Mouse (Mus musculus) midbrain, embryonic 11.5 days (tissue): ENCODE measurements around the gene Trmt112. TPM values are rescaled to one million over a fixed set of nuclear protein-coding genes. Genes with fewer than 3 reads are reported as not detected.

Experiments
- ATAC-seq: fragments of 200-750 bp; cut with Nextera tagmentation; 2 replicates; pipeline ENCODE4 v1.8.0; 2017; ENCODE audit warnings: moderate TSS enrichment, moderate library complexity; ENCODE audit not compliant: low FRiP score
- DNase-seq: peaks from one replicate; pipeline ENCODE4 v3.0.0; 2015; ENCODE audit warnings: low spot score; ENCODE audit errors: missing footprints
- H3K27ac ChIP-seq: fragments of 300-500 bp; sonication (generic); 2 replicates; pipeline ENCODE4 v1.5.1; 2014; ENCODE audit warnings: low read depth, low read length
- H3K27me3 ChIP-seq: fragments of 300-500 bp; sonication (generic); 2 replicates; pipeline ENCODE4 v1.6.1; 2014; ENCODE audit warnings: mild to moderate bottlenecking, low read length, moderate library complexity, mixed read lengths; ENCODE audit not compliant: control insufficient read depth, insufficient read depth
- H3K36me3 ChIP-seq: fragments of 300-500 bp; sonication (generic); 2 replicates; pipeline ENCODE4 v1.6.1; 2014; ENCODE audit warnings: mild to moderate bottlenecking, low read length, moderate library complexity, mixed read lengths; ENCODE audit not compliant: control insufficient read depth, insufficient read depth
- H3K4me1 ChIP-seq: fragments of 300-500 bp; sonication (generic); 2 replicates; pipeline ENCODE4 v1.6.1; 2014; ENCODE audit warnings: low read length; ENCODE audit not compliant: control insufficient read depth, insufficient read depth
- H3K4me2 ChIP-seq: fragments of 300-500 bp; sonication (generic); 2 replicates; pipeline ENCODE4 v1.6.1; 2014; ENCODE audit warnings: mild to moderate bottlenecking, moderate library complexity
- H3K4me3 ChIP-seq: fragments of 300-500 bp; sonication (generic); 2 replicates; pipeline ENCODE4 v1.5.1; 2014; ENCODE audit warnings: low read depth, low read length
- H3K9ac ChIP-seq: fragments of 300-500 bp; sonication (generic); 2 replicates; pipeline ENCODE4 v1.6.1; 2014; ENCODE audit warnings: low read length
- H3K9me3 ChIP-seq: fragments of 300-500 bp; sonication (generic); 2 replicates; pipeline ENCODE4 v1.6.1; 2016; ENCODE audit warnings: low read length; ENCODE audit not compliant: control insufficient read depth
- WGBS: fragments of 180-500 bp; shearing (Covaris S2); extraction: QIAGEN DNeasy Blood & Tissue Kit; methylation state at CpG from one replicate; pipeline ENCODE4 v1.1.7; 2014; 5-methylcytosine and 5-hydroxymethylcytosine counted together
- polyA plus RNA-seq: library from polyadenylated mRNA; unstranded; fragments of >200 nt; fragmentation: Nextera tagmentation; extraction: Ambion mirVana; gene quantifications from 2 replicates; pipeline ENCODE4 v1.2.1, GENCODE M21; 2014

Trmt112 gene
- polyA plus RNA-seq, 1 experiment from 2014 or later = 151 TPM

GRCm38 (mm10) chr19:6949951-6950350 lies 40.5 kb downstream of the Trmt112 start:
- H3K9ac ChIP-seq = peak overlapping the region; percentile 76; the same call in 1 of the 2 replicates
- no peak overlapping the region for H3K27ac ChIP-seq

GRCm38 (mm10) chr19:6950613-6951153 lies 41.2 kb downstream of the Trmt112 start:
- ATAC-seq (peak; percentile 65), DNase-seq (peak; percentile 98)
- Histone ChIP-seq H3K9me3 (no peaks in the 10 kb centered on the region), H3K36me3 (no peaks in the 10 kb centered on the region), H3K27me3 (no peaks in the 10 kb centered on the region), H3K4me2 (peak overlapping the region; percentile 94), H3K9ac (peak overlapping the region; percentile 76), H3K4me3 (peak overlapping the region; percentile 42), H3K27ac (peak overlapping the region; percentile 97), H3K4me1 (peaks cover 15% of the 10 kb centered on the region)
- WGBS = under 1% methylated on average over 28 of the region's 28 CpGs

More at GRCm38 (mm10) chr19:6949951-6950350, 40.5 kb downstream of the Trmt112 start:
- H3K27me3 ChIP-seq = no peaks in the 10 kb centered on the region
- H3K4me3 ChIP-seq = peak overlapping the region; percentile 42; the same call in 1 of the 2 replicates
- no peaks in the 10 kb centered on the region for H3K36me3 ChIP-seq
- DNase-seq (no peak), ATAC-seq (no peak)
- peaks cover 15% of the 10 kb centered on the region for H3K4me1 ChIP-seq
- H3K4me2 ChIP-seq = peak overlapping the region; percentile 94
- no peaks in the 10 kb centered on the region for H3K9me3 ChIP-seq
- WGBS = 47% methylated on average over 5 of the region's 5 CpGs

DNA sequence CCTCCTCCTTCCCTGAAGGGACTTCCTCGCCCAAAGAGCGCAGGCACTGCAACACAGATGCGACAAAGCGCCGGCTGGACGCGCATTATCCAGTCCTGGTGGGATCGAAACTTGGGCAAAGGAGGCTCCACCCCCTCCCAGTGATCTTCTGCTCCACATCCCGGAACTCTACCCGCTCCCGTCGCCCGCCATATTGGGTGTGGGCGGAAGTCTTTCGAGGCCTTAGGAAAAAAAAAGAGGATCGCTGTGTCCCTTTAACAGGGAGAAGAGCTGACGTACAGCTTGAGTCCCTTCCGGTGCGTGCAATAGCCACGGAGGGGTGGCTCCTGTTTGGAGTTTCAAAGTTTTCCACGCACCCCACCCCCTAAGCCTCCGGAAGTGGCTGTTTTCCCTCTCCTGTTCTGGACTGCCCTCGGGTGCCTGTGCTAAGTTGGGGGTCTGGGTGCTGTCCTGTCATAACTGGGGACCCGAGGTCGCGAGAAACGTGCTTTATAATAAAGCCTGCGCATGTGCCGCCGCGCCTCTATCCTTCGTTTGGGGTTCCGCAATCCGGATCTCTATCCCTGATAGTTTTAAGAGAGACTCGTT lies 42.0 kb downstream of the Trmt112 start:
- WGBS = under 1% methylated on average over 35 of the region's 35 CpGs
- H3K4me3 ChIP-seq = peak overlapping the region; percentile 42
- peak overlapping the region; percentile 94 for H3K4me2 ChIP-seq
- DNase-seq (peak; percentile 98), ATAC-seq (peak; percentile 86)
- H3K9ac ChIP-seq = peak overlapping the region; percentile 76
- peaks cover 15% of the 10 kb centered on the region for H3K4me1 ChIP-seq
- no peaks in the 10 kb centered on the region for H3K36me3 ChIP-seq
- peak overlapping the region; percentile 97 for H3K27ac ChIP-seq
- no peaks in the 10 kb centered on the region for H3K9me3 ChIP-seq
- no peaks in the 10 kb centered on the region for H3K27me3 ChIP-seq

DNA sequence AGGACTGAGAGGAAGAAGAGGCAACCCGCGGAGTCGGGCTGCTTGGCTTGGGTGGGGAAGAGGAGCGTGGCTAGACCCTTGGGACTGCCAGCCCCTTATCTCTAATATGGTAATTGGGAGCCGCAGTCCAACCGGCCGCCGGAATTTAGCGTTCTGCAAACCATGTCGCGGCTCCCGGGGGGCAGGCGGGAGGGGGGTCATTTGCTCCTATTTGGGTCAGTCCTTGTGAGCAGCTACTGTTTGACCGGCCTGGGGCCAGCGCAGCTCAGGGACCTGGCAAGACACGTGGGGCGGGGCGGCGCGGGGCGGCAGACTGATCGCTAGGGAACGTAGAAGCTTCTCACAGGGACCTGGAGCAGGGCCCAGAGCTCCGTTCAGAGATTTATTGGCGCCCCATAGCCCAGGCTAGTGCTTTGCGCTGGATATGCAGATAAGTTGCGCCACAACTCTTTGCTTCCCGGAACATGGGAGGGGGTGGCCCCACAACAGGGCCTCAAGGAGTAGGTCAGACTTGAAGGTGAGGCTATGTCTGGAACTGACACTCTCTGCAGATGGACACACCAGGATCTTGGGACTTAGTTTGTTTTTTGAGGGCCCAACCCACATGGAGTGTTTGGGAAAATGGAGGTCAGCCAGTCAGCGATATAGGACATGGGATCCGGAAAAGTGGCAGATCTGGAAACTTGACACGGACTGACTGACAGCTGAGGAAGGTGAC lies 42.7 kb downstream of the Trmt112 start:
- peak; percentile 20 for ATAC-seq
- peak overlapping the region; percentile 42 for H3K4me3 ChIP-seq
- H3K4me2 ChIP-seq = peak overlapping the region; percentile 94
- WGBS = 3% methylated on average over 31 of the region's 31 CpGs
- H3K36me3 ChIP-seq = no peaks in the 10 kb centered on the region
- H3K27ac ChIP-seq = peak overlapping the region; percentile 97
- DNase-seq = peak; percentile 92
- no peaks in the 10 kb centered on the region for H3K27me3 ChIP-seq
- peaks cover 15% of the 10 kb centered on the region for H3K4me1 ChIP-seq
- peak overlapping the region; percentile 76 for H3K9ac ChIP-seq
- no peaks in the 10 kb centered on the region for H3K9me3 ChIP-seq

GRCm38 (mm10) chr19:6952712-6953037 lies 43.2 kb downstream of the Trmt112 start:
- H3K27ac ChIP-seq = no peak overlapping the region
- ATAC-seq (no peak), DNase-seq (no peak)
- no peaks in the 10 kb centered on the region for H3K9me3 ChIP-seq
- H3K36me3 ChIP-seq = no peaks in the 10 kb centered on the region
- peak overlapping the region; percentile 76 for H3K9ac ChIP-seq
- whole genome bisulfite sequencing = 21% methylated on average over 3 of the region's 3 CpGs
- H3K27me3 ChIP-seq = no peaks in the 10 kb centered on the region
- peak overlapping the region; percentile 42; the same call in 1 of the 2 replicates for H3K4me3 ChIP-seq
- H3K4me1 ChIP-seq = peaks cover 15% of the 10 kb centered on the region
- H3K4me2 ChIP-seq = peak overlapping the region; percentile 94

GRCm38 (mm10) chr19:6954046-6954445 lies 44.5 kb downstream of the Trmt112 start:
- Histone ChIP-seq H3K4me1 (peaks cover 15% of the 10 kb centered on the region), H3K4me2 (no peak overlapping the region), H3K27me3 (no peaks in the 10 kb centered on the region), H3K4me3 (no peak overlapping the region), H3K36me3 (no peaks in the 10 kb centered on the region), H3K9me3 (no peaks in the 10 kb centered on the region), H3K27ac (no peak overlapping the region), H3K9ac (no peak overlapping the region)
- no peak for ATAC-seq
- 61% methylated on average over 9 of the region's 9 CpGs for WGBS
- DNase-seq = no peak

- no peak overlapping the region for H3K4me2 ChIP-seq
- 88% methylated on average over 7 of the region's 7 CpGs for WGBS
- DNase-seq (no peak), ATAC-seq (no peak)
- H3K27ac ChIP-seq = no peak overlapping the region
- no peaks in the 10 kb centered on the region for H3K36me3 ChIP-seq
- no peak overlapping the region for H3K4me3 ChIP-seq
- H3K27me3 ChIP-seq = no peaks in the 10 kb centered on the region
- H3K9ac ChIP-seq = no peak overlapping the region
- no peaks in the 10 kb centered on the region for H3K9me3 ChIP-seq
- H3K4me1 ChIP-seq = peaks cover 11% of the 10 kb centered on the region
These were observed 45.9 kb downstream of the Trmt112 start for GRCm38 (mm10) chr19:6955424-6955823.

GRCm38 (mm10) chr19:6956461-6956860 lies 47.0 kb downstream of the Trmt112 start:
- no peak for ATAC-seq
- no peak overlapping the region for H3K27ac ChIP-seq
- H3K9ac ChIP-seq = no peak overlapping the region
- no peaks in the 10 kb centered on the region for H3K27me3 ChIP-seq
- H3K36me3 ChIP-seq = no peaks in the 10 kb centered on the region
- 79% methylated on average over 10 of the region's 10 CpGs for WGBS
- no peak overlapping the region for H3K4me2 ChIP-seq
- no peaks in the 10 kb centered on the region for H3K9me3 ChIP-seq
- DNase-seq = no peak
- H3K4me3 ChIP-seq = no peak overlapping the region
- peaks cover 11% of the 10 kb centered on the region for H3K4me1 ChIP-seq
